Mouse (Mus musculus): ENCODE measurements around the gene Klhl23. TPM values are rescaled to one million over a fixed set of nuclear protein-coding genes. Genes with fewer than 3 reads are reported as not detected.

The Klhl23 gene
- polyA plus RNA-seq, 1 experiment from 2014 or later: 37.0 TPM

GRCm38 (mm10) chr2:69830116-69830515, 8.4 kb downstream of the Klhl23 start:
- no peaks in the 10 kb centered on the region for H3K9me3 ChIP-seq
- H3K36me3 ChIP-seq: peaks cover 23% of the 10 kb centered on the region
- H3K9ac ChIP-seq: no peak overlapping the region
- H3K4me1 ChIP-seq: peaks cover 10% of the 10 kb centered on the region; the same call in 1 of the 2 replicates
- no peaks in the 10 kb centered on the region for H3K27me3 ChIP-seq (replicated peaks)
- no peak overlapping the region for H3K27ac ChIP-seq
- no peak overlapping the region for H3K4me2 ChIP-seq
- 86% methylated on average over 8 of the region's 8 CpGs for WGBS
- ATAC-seq (ENCODE audit: insufficient read depth, low FRiP score, low read depth): no peak
- H3K4me3 ChIP-seq (replicated peaks): no peak overlapping the region

DNA sequence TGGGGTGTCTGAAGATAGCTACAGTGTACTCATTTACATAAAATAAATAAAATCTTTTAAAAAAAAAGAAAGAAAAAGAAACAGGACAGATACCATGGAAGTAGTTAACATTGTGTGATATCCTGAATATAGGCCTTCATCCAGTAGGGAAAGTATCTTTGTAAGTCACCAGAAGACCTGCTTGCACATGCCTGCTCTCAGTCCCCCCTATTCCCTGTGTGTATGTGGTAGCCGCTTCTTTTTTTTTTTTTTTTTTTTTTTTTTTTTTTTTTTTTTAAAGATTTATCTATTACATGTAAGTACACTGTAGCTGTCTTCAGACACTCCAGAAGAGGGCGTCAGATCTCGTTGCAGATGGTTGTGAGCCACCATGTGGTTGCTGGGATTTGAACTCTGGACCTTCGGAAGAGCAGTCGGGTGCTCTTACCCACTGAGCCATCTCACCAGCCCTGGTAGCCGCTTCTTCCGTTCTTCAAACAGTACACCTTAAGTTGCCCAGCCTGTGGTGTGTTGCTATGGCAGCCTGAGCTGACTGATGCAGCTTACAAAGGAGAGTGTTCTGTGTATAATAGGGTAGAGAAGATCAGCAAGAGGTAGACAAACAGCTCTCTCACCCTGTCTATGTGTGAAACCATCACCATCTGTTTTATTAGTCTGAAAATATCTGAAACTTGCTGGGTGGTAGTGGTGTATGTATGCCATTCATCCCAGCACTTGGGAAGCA, 15.7 kb downstream of the Klhl23 start:
- no peak overlapping the region for H3K9ac ChIP-seq
- 72% methylated on average over 7 of the region's 7 CpGs for WGBS
- peaks cover 15% of the 10 kb centered on the region for H3K36me3 ChIP-seq
- no peak overlapping the region for H3K4me2 ChIP-seq
- H3K9me3 ChIP-seq: no peaks in the 10 kb centered on the region
- H3K4me3 ChIP-seq (replicated peaks): no peak overlapping the region
- no peaks in the 10 kb centered on the region for H3K4me1 ChIP-seq
- ATAC-seq (ENCODE audit: insufficient read depth, low FRiP score, low read depth): no peak
- H3K27ac ChIP-seq: no peak overlapping the region
- H3K27me3 ChIP-seq (replicated peaks): no peaks in the 10 kb centered on the region

GRCm38 (mm10) chr2:69837996-69838395, 16.3 kb downstream of the Klhl23 start:
- H3K9me3 ChIP-seq: no peaks in the 10 kb centered on the region
- no peak overlapping the region for H3K9ac ChIP-seq
- H3K36me3 ChIP-seq: peaks cover 11% of the 10 kb centered on the region; the same call in 1 of the 2 replicates
- no peak overlapping the region for H3K4me3 ChIP-seq (replicated peaks)
- ATAC-seq (ENCODE audit: insufficient read depth, low FRiP score, low read depth): no peak
- H3K27me3 ChIP-seq (replicated peaks): no peaks in the 10 kb centered on the region
- WGBS: 45% methylated on average over 3 of the region's 3 CpGs
- H3K27ac ChIP-seq: no peak overlapping the region
- no peak overlapping the region for H3K4me2 ChIP-seq
- H3K4me1 ChIP-seq: no peaks in the 10 kb centered on the region

GRCm38 (mm10) chr2:69838707-69839106, 17.0 kb downstream of the Klhl23 start:
- Histone ChIP-seq H3K9ac (no peak overlapping the region), H3K36me3 (peaks cover 5% of the 10 kb centered on the region; the same call in 1 of the 2 replicates), H3K4me2 (no peak overlapping the region), H3K9me3 (no peaks in the 10 kb centered on the region), H3K27ac (no peak overlapping the region), H3K27me3 (replicated peaks) (no peaks in the 10 kb centered on the region), H3K4me1 (no peaks in the 10 kb centered on the region), H3K4me3 (replicated peaks) (no peak overlapping the region)
- no peak for ATAC-seq (ENCODE audit: insufficient read depth, low FRiP score, low read depth)

- H3K36me3 ChIP-seq: 0 out of 2 replicates have a peak, but pooled peaks cover 3% of the 10 kb centered on the region
- H3K4me2 ChIP-seq: no peak overlapping the region
- H3K4me3 ChIP-seq (replicated peaks): no peak overlapping the region
- no peak overlapping the region for H3K9ac ChIP-seq
- no peak for ATAC-seq (ENCODE audit: insufficient read depth, low FRiP score, low read depth)
- H3K27me3 ChIP-seq (replicated peaks): no peaks in the 10 kb centered on the region
- WGBS: 29% methylated on average over 6 of the region's 6 CpGs
- H3K4me1 ChIP-seq: no peaks in the 10 kb centered on the region
- H3K9me3 ChIP-seq: no peaks in the 10 kb centered on the region
- H3K27ac ChIP-seq: no peak overlapping the region
Measured at GRCm38 (mm10) chr2:69840261-69840660, 18.5 kb downstream of the Klhl23 start.

DNA sequence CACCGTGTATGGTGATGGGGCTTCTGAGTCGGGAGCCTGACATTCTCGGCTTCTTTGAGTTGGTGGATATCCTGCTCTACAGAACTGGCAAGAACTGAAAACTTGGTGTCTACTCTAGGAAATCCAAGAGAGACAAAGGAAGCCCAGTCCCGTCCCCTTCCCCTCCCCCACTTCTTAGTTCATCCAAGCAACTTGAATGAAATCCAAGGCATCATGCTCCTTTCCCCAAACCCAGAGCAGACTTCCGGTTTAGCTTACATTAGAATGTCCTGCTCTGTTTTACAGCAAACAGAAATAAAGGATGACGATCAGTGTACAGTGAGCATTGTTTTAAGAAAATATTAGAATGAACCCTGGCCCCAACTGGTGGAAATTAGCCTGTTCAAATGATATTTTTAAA, 27.5 kb downstream of the Klhl23 start:
- 59% methylated on average over 6 of the region's 6 CpGs for WGBS
- H3K4me2 ChIP-seq: no peak overlapping the region
- H3K9me3 ChIP-seq: no peaks in the 10 kb centered on the region
- no peak overlapping the region for H3K9ac ChIP-seq
- no peaks in the 10 kb centered on the region for H3K27me3 ChIP-seq (replicated peaks)
- no peaks in the 10 kb centered on the region for H3K36me3 ChIP-seq
- ATAC-seq (ENCODE audit: insufficient read depth, low FRiP score, low read depth): no peak
- no peak overlapping the region for H3K27ac ChIP-seq
- no peaks in the 10 kb centered on the region for H3K4me1 ChIP-seq
- H3K4me3 ChIP-seq (replicated peaks): no peak overlapping the region

DNA sequence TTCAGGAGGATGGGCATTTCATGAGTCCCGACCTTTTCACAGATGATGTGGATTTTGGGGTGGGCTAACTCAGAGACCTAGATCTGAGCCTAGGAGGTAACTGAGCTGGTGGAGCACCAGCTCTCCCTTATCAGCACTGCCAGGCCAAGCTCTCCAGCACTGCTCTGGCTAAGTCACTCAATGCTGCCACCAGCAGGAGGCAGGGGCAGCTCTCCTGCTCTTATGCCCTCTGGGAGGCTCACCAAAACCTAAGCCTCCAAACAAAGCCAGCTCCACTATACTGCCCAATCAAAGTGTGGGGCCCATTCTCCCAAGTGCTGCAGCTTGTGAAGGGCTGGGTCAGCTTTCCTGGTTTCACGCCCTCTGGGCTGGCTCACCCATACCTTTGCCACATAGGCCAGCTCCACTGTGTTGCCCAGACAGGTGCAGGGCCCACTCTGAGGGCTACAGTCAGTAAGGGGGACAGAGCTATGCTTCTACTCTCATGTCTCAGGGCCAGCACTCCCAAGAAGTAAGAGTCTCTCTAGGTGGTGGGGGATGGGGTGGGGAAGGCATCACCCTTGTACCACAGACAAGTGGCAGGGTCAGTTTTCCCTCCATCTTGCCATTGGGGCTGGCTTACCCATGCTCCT, 29.8 kb downstream of the Klhl23 start:
- Histone ChIP-seq H3K4me1 (no peaks in the 10 kb centered on the region), H3K4me2 (no peak overlapping the region), H3K27me3 (replicated peaks) (no peaks in the 10 kb centered on the region), H3K27ac (no peak overlapping the region), H3K4me3 (replicated peaks) (no peak overlapping the region), H3K9me3 (no peaks in the 10 kb centered on the region), H3K9ac (no peak overlapping the region), H3K36me3 (no peaks in the 10 kb centered on the region)
- peak; percentile 39; the same call in 1 of the 2 replicates for ATAC-seq (ENCODE audit: insufficient read depth, low FRiP score, low read depth)
- 59% methylated on average over 2 of the region's 2 CpGs for WGBS

- Histone ChIP-seq H3K4me2 (no peak overlapping the region), H3K9ac (no peak overlapping the region), H3K27me3 (replicated peaks) (no peaks in the 10 kb centered on the region), H3K4me3 (replicated peaks) (no peak overlapping the region), H3K4me1 (no peaks in the 10 kb centered on the region), H3K9me3 (no peaks in the 10 kb centered on the region), H3K27ac (peak overlapping the region; percentile 57; the same call in 1 of the 2 replicates), H3K36me3 (no peaks in the 10 kb centered on the region)
- peak; percentile 45; the same call in 1 of the 2 replicates for ATAC-seq (ENCODE audit: insufficient read depth, low FRiP score, low read depth)
- 36% methylated on average over 8 of the region's 8 CpGs for WGBS
Measured at GRCm38 (mm10) chr2:69856392-69856791, 34.6 kb downstream of the Klhl23 start.

DNA sequence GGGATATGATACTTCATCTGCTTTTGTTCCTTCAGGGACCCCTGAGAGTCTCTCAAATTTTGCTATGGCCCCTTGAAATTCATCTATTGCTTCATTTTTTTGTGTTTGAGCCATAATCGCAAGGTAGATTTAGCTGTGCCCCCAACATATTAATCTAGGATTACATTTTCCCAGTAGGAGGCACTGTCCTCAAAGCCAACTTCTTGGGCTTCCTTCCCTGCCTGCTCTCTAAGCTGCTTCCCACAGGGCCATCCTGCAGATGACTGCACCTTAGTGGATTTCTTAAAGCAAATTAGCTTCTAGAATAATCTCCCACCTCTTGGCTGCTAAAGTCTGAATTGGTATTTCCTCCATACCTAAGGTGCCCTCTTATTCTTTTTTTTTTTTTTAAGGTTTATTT, 36.1 kb downstream of the Klhl23 start:
- no peak for ATAC-seq (ENCODE audit: insufficient read depth, low FRiP score, low read depth)
- H3K36me3 ChIP-seq: no peaks in the 10 kb centered on the region
- H3K27ac ChIP-seq: no peak overlapping the region
- no peak overlapping the region for H3K9ac ChIP-seq
- H3K4me3 ChIP-seq (replicated peaks): no peak overlapping the region
- 67% methylated on average over 1 of the region's 1 CpGs for WGBS
- no peaks in the 10 kb centered on the region for H3K4me1 ChIP-seq
- H3K4me2 ChIP-seq: no peak overlapping the region
- H3K9me3 ChIP-seq: no peaks in the 10 kb centered on the region
- no peaks in the 10 kb centered on the region for H3K27me3 ChIP-seq (replicated peaks)

DNA sequence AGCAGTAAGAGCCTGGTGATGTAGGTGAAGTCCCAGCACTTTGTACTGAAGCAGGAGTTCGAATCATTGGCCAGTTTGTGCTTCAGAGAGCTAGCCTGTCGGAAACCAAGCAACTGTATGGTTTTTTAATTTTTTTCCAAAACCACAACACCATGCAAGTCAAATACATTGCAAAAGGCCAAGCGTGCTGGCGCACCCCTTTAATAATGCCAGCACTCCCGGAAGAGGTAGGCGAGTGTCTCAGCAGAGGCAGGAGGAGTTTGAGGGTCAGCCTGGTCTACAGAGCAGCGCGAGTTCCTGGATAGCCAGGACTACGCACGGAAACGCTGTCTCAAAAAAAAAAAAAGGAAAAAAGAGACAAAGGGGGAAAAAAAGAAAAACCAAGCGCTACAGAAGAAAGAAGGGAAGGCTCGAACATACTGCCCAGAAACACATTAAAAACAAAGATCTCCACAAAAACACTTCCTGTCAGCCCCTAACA, 39.3 kb downstream of the Klhl23 start:
- Histone ChIP-seq H3K4me1 (no peaks in the 10 kb centered on the region), H3K27me3 (replicated peaks) (no peaks in the 10 kb centered on the region), H3K27ac (peak overlapping the region; percentile 93; the same call in 1 of the 2 replicates), H3K4me3 (replicated peaks) (peak overlapping the region; percentile 100), H3K9me3 (no peaks in the 10 kb centered on the region), H3K9ac (peak overlapping the region; percentile 22; the same call in 1 of the 2 replicates), H3K36me3 (no peaks in the 10 kb centered on the region), H3K4me2 (peak overlapping the region; percentile 71)
- 11% methylated on average over 12 of the region's 13 CpGs for WGBS
- peak; percentile 27; the same call in 1 of the 2 replicates for ATAC-seq (ENCODE audit: insufficient read depth, low FRiP score, low read depth)

DNA sequence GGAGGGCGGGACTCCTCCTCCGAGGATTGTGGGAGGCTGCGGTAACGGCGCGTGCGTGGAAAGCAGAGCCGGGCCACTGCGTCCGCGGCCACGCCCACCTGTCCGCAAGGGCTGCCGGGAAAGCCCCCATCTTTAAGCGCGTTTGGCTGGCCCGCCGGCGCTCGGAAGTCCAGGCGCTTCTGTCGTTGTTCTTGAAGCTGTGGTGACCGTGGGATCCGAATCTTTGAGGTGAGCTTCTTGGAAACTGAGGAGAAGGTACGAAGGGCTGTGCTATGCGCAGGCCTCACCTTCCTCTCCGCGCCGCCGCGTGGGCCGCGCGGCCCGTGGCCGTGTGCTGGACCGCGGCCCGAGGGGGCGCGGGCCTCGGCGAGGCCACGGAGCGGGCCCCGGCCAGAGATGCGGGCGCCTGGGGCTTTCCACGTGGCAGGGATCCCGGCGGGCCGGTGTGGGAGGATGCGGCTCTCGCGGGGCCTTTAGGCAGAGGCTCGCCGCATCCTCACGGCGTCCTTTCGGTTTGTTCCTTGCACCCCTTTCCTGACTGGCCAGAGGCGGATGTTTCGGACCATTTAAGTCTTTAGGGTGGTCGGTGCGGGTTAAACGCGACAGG, 39.8 kb downstream of the Klhl23 start, which contains the start of gene Ssb:
TSS of gene Ssb (plus strand) at position 78 of the 607 bp plus-strand sequence.
- Histone ChIP-seq H3K4me1 (no peaks in the 10 kb centered on the region), H3K9ac (peak within 1 kb of the TSS; percentile 100), H3K27ac (peak within 1 kb of the TSS; percentile 93), H3K4me3 (replicated peaks) (peak within 1 kb of the TSS; percentile 100), H3K9me3 (no peaks in the 10 kb centered on the region), H3K4me2 (peak within 1 kb of the TSS; percentile 71), H3K36me3 (peaks cover 3% of the 10 kb centered on the region; the same call in 1 of the 2 replicates), H3K27me3 (replicated peaks) (no peaks in the 10 kb centered on the region)
- ATAC-seq (ENCODE audit: insufficient read depth, low FRiP score, low read depth): peak; percentile 93
- under 1% methylated on average over 66 of the region's 66 CpGs for WGBS

Data from stomach, embryonic 15.5 days (tissue).